Mouse (Mus musculus) heart, adult 11 months (tissue): Measurements from ENCODE around the gene Lgals7.

Source experiments
- DNase-seq: peaks from one replicate; pipeline ENCODE4 v3.0.0; 2022

The Lgals7 gene

GRCm38 (mm10) chr7:28863540-28863939 is at the start of gene Lgals7:
Gene Lgals7 (plus strand): TSS chr7:28863853.
- DNase-seq = no peak

GRCm38 (mm10) chr7:28814306-28815034 is 49.2 kb upstream of the Lgals7 start:
- no peak for DNase-seq

- DNase-seq = no peak
Observed at GRCm38 (mm10) chr7:28815230-28815629, 48.4 kb upstream of the Lgals7 start.

- peak; percentile 95 for DNase-seq
Observed at GRCm38 (mm10) chr7:28816201-28816600, 47.5 kb upstream of the Lgals7 start.

GRCm38 (mm10) chr7:28816920-28817319 is 46.7 kb upstream of the Lgals7 start:
- no peak for DNase-seq

GRCm38 (mm10) chr7:28817524-28817923 is 46.1 kb upstream of the Lgals7 start:
- no peak for DNase-seq

- DNase-seq = no peak
Observed at GRCm38 (mm10) chr7:28817957-28818356, 45.7 kb upstream of the Lgals7 start.

- peak; percentile 93 for DNase-seq
Observed at GRCm38 (mm10) chr7:28818436-28818835, 45.2 kb upstream of the Lgals7 start.

- DNase-seq = no peak
Observed at GRCm38 (mm10) chr7:28818861-28819452, 44.7 kb upstream of the Lgals7 start.

- no peak for DNase-seq
Observed at GRCm38 (mm10) chr7:28819571-28819970, 44.1 kb upstream of the Lgals7 start.

GRCm38 (mm10) chr7:28820358-28821260 is 43.0 kb upstream of the Lgals7 start:
- peak; percentile 98 for DNase-seq

- peak; percentile 98 for DNase-seq
Observed at GRCm38 (mm10) chr7:28821261-28821831, 42.3 kb upstream of the Lgals7 start.

- no peak for DNase-seq
Observed at GRCm38 (mm10) chr7:28822556-28822955, 41.1 kb upstream of the Lgals7 start.

GRCm38 (mm10) chr7:28822993-28823903 is 40.4 kb upstream of the Lgals7 start:
- no peak for DNase-seq

- DNase-seq = no peak
Observed at GRCm38 (mm10) chr7:28823932-28824331, 39.7 kb upstream of the Lgals7 start.

GRCm38 (mm10) chr7:28824941-28825685 is 38.5 kb upstream of the Lgals7 start, which contains the start of gene Ech1:
Gene Ech1 (plus strand): TSS chr7:28825217.
- peak; percentile 99 for DNase-seq

GRCm38 (mm10) chr7:28825686-28826401 is 37.8 kb upstream of the Lgals7 start:
- peak; percentile 96 for DNase-seq

- DNase-seq = peak; percentile 88
Observed at GRCm38 (mm10) chr7:28826402-28826772, 37.3 kb upstream of the Lgals7 start.

GRCm38 (mm10) chr7:28827338-28827737 is 36.3 kb upstream of the Lgals7 start:
- peak; percentile 89 for DNase-seq

- peak; percentile 97 for DNase-seq
Observed at GRCm38 (mm10) chr7:28829821-28830220, 33.8 kb upstream of the Lgals7 start.

- DNase-seq = peak; percentile 96
Observed at GRCm38 (mm10) chr7:28830981-28831380, 32.7 kb upstream of the Lgals7 start.
